Mouse (Mus musculus): Measurements from ENCODE around the gene Sept8. TPM values are rescaled to one million over a fixed set of nuclear protein-coding genes. Genes with fewer than 3 reads are reported as not detected.

The Sept8 gene
- 92.4 TPM for polyA plus RNA-seq (2012; fragmentation: generic; extraction: Trizol)

DNA sequence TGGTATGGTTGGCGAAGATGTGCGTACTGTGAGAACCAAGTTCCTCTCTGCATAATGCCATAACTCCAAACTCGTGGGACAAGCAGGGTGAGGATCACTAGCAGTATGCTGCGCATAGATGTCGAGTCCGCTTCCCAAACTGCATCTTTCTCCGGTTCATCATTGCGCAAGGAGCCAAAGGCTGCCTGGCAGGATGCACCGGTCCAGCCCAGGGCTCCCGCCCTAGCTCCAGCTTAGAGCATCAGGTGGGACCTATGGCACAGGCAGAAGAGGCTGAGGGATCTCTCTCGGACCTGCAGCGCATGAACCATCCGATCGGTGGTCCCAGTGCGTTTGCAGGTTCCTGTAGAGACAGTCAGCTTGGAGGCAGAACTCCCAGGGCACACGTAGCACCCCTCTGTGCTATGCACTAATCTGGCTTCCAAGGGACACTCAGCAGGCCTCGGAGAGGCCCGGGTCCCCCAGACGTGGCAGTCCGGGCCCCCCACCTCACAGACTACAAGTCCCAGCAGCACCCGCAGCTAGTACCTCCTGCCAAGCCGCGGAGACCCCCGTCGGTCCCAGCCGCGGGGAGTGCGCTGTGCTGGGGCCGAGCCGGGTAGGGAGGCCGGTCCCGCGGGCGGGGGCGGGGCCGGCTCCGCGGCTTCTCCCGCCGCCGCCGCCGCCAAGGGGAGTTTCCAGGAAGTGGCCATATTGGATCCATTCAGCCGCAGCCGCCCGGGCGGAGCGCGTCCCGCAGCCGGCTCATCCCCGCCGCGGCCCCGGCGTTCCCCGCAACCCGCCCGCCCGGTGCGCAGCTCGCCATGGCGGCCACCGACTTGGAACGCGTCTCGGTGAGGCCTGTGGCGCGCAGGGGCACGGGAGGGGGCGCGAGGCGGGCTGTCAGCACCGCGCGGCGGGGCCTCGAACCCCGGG is at the start of gene Sept8:
Gene Sept8, plus strand, starts transcription at position 51 of the 915 bp plus-strand sequence.
- Histone ChIP-seq H3ac (ENCODE audit: control insufficient read depth, insufficient read length) (peak within 1 kb of the TSS; percentile 73), H3K27me3 (ENCODE audit: control insufficient read depth, insufficient read depth, insufficient read length) (no peaks in the 10 kb centered on the region), H3K36me3 (ENCODE audit: control insufficient read depth, insufficient read depth) (no peaks in the 10 kb centered on the region), H3K79me2 (ENCODE audit: control insufficient read depth, insufficient read depth) (peaks cover 45% of the 10 kb centered on the region), H3K4me2 (ENCODE audit: low read depth) (peak within 1 kb of the TSS; percentile 88), H3K4me3 (peak within 1 kb of the TSS; percentile 88)
- TF ChIP-seq CEBPB (IDR thresholded peaks at IDR 0.05; ENCODE audit: insufficient read depth, poor library complexity, severe bottlenecking) (peak; percentile 63; the same call in 1 of the 2 replicates), POLR2AphosphoS2 (IDR thresholded peaks at IDR 0.05; ENCODE audit: insufficient read length, low read depth) (peak; percentile 35), POLR2A (IDR thresholded peaks at IDR 0.05; ENCODE audit: insufficient read length, low read depth) (peak; percentile 69), MYOG (IDR thresholded peaks at IDR 0.05; ENCODE audit: control insufficient read depth in 1 of 3, insufficient read depth in 1 of 3, insufficient read length in 2 of 3, low read depth in 2 of 3) (no peak)

DNA sequence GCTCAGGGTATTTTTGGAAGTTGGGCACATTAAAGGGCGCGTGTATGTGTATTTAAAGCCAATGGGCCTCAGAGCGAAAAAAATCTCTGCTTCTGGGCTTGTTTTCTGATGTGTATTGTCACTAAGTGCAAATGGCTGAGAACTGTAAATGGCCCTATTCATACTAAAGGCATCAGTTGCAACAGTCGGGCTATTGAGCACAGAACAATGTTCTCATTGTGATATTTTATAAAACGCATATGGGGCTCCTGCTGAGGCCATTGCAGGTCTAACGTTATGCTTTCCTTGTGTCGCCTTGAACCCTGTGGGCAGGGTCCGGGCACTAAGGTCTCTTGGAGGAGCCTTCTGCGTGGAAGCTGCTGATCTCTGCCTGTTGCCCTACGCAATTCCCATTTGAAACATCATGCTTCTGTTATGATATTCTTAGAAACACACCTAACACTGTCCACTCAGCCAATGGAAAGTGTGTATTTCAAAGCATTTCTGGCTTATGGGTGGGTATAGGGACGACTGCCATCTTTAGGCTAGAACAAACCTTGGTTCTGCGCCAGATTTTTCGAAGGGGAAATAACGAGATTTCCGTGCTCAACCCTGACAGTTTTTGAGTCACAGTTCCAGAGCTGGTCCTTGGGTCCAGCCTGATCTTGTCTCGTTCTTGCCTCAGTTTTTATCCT is 49.6 kb upstream of the Sept8 start:
- Histone ChIP-seq H3ac (ENCODE audit: control insufficient read depth, insufficient read length) (no peak overlapping the region), H3K4me2 (ENCODE audit: low read depth) (peak overlapping the region; percentile 66), H3K36me3 (ENCODE audit: control insufficient read depth, insufficient read depth) (no peaks in the 10 kb centered on the region), H3K4me3 (no peak overlapping the region), H3K79me2 (ENCODE audit: control insufficient read depth, insufficient read depth) (no peaks in the 10 kb centered on the region), H3K27me3 (ENCODE audit: control insufficient read depth, insufficient read depth, insufficient read length) (peaks cover 7% of the 10 kb centered on the region)
- TF ChIP-seq POLR2AphosphoS2 (IDR thresholded peaks at IDR 0.05; ENCODE audit: insufficient read length, low read depth) (no peak), MYOD1 (IDR thresholded peaks at IDR 0.05; ENCODE audit: control insufficient read depth in 1 of 3, insufficient read length in 2 of 3, low read depth in 2 of 3) (no peak), MYOG (IDR thresholded peaks at IDR 0.05; ENCODE audit: control insufficient read depth in 1 of 3, insufficient read depth in 1 of 3, insufficient read length in 2 of 3, low read depth in 2 of 3) (no peak), REST (IDR thresholded peaks at IDR 0.05; ENCODE audit: insufficient read depth, insufficient read length) (no peak), TCF3 (IDR thresholded peaks at IDR 0.05; ENCODE audit: insufficient read length, low read depth) (no peak), MAX (IDR thresholded peaks at IDR 0.05; ENCODE audit: low read depth) (no peak), TCF12 (IDR thresholded peaks at IDR 0.05; ENCODE audit: insufficient read depth, poor library complexity, severe bottlenecking) (no peak), SRF (IDR thresholded peaks at IDR 0.05; ENCODE audit: control insufficient read depth, insufficient read length, low read depth) (no peak), CEBPB (IDR thresholded peaks at IDR 0.05; ENCODE audit: insufficient read depth, poor library complexity, severe bottlenecking) (no peak), USF1 (IDR thresholded peaks at IDR 0.05; ENCODE audit: low read depth) (no peak), E2F4 (IDR thresholded peaks at IDR 0.05; ENCODE audit: insufficient read depth) (no peak)

DNA sequence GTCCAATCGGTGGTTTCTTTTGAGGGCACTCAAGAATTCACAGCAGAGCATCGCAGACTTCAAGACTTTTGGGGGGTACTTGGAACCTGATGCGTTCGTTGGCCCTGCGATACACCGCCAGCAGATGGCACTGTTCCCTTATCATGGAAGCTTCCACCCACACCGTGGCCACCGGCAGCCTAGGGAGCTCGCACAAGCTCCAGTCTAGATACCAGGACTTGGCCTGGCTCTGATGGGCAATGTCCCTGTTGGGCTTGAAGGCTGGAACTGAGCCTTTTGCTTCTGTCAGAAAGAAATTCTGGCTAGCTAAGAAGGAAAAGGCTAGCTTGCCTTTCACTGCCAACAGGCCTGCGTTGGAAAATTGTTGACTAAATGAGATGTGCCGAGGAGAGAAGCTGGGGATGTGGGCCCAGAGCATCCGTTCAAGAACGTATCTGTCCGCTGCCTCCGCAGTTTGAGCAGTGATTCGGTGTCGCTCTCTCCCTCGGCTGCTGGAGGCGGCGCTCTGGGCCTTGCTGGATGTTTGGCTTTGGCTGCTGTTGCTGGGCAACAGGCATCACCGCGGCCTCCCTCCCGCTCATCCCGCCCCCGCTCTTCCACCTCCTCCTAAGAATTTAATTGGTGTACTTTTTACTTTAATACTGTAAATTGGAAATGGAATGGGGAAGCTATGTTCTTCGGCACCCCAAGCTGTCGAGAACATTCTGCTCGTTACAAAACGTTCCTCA is 48.9 kb upstream of the Sept8 start, which contains the start of gene Gm9837:
Gene Gm9837, minus strand, starts transcription at position 512 of the 728 bp plus-strand sequence.
- TF ChIP-seq USF1 (IDR thresholded peaks at IDR 0.05; ENCODE audit: low read depth) = no peak
- no peak for TF ChIP-seq TCF3 (IDR thresholded peaks at IDR 0.05; ENCODE audit: insufficient read length, low read depth)
- TF ChIP-seq MYOD1 (IDR thresholded peaks at IDR 0.05; ENCODE audit: control insufficient read depth in 1 of 3, insufficient read length in 2 of 3, low read depth in 2 of 3) = no peak
- no peak for TF ChIP-seq MYOG (IDR thresholded peaks at IDR 0.05; ENCODE audit: control insufficient read depth in 1 of 3, insufficient read depth in 1 of 3, insufficient read length in 2 of 3, low read depth in 2 of 3)
- TF ChIP-seq REST (IDR thresholded peaks at IDR 0.05; ENCODE audit: insufficient read depth, insufficient read length) = no peak
- TF ChIP-seq E2F4 (IDR thresholded peaks at IDR 0.05; ENCODE audit: insufficient read depth) = no peak
- no peak for TF ChIP-seq MAX (IDR thresholded peaks at IDR 0.05; ENCODE audit: low read depth)
- no peak for TF ChIP-seq SRF (IDR thresholded peaks at IDR 0.05; ENCODE audit: control insufficient read depth, insufficient read length, low read depth)
- no peak for TF ChIP-seq POLR2A (IDR thresholded peaks at IDR 0.05; ENCODE audit: insufficient read length, low read depth)
- TF ChIP-seq TCF12 (IDR thresholded peaks at IDR 0.05; ENCODE audit: insufficient read depth, poor library complexity, severe bottlenecking) = no peak
- TF ChIP-seq POLR2AphosphoS2 (IDR thresholded peaks at IDR 0.05; ENCODE audit: insufficient read length, low read depth) = no peak
- no peak for TF ChIP-seq CEBPB (IDR thresholded peaks at IDR 0.05; ENCODE audit: insufficient read depth, poor library complexity, severe bottlenecking)
- Histone ChIP-seq H3K79me2 (ENCODE audit: control insufficient read depth, insufficient read depth) (no peaks in the 10 kb centered on the region), H3K4me2 (ENCODE audit: low read depth) (peak within 1 kb of the TSS; percentile 66), H3ac (ENCODE audit: control insufficient read depth, insufficient read length) (no peak within 1 kb of the TSS), H3K27me3 (ENCODE audit: control insufficient read depth, insufficient read depth, insufficient read length) (peaks cover 12% of the 10 kb centered on the region), H3K4me3 (no peak within 1 kb of the TSS), H3K36me3 (ENCODE audit: control insufficient read depth, insufficient read depth) (no peaks in the 10 kb centered on the region)

DNA sequence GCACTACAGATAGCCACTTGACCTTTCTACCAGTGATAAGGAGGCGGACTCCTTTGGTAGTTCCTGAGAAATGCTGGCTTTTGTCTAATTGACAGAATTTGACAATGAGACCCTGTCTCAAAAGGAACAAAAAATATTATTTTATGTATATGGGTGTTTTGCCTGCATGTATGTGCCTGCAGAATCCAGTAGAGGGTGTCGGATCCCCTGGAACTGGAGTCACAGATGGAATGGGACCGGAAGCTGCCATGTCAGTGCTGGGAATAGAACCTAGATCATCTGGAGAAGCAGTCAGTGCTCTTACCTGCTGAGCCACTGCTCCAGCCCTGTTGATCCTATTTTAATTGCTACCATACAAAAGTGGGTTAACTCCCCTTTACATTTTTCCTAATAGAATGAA is 46.3 kb upstream of the Sept8 start:
- no peak overlapping the region for H3K4me2 ChIP-seq (ENCODE audit: low read depth)
- H3K79me2 ChIP-seq (ENCODE audit: control insufficient read depth, insufficient read depth) = no peaks in the 10 kb centered on the region
- no peaks in the 10 kb centered on the region for H3K36me3 ChIP-seq (ENCODE audit: control insufficient read depth, insufficient read depth)
- TF ChIP-seq TCF12 (IDR thresholded peaks at IDR 0.05; ENCODE audit: insufficient read depth, poor library complexity, severe bottlenecking) (no peak), POLR2AphosphoS2 (IDR thresholded peaks at IDR 0.05; ENCODE audit: insufficient read length, low read depth) (no peak), SRF (IDR thresholded peaks at IDR 0.05; ENCODE audit: control insufficient read depth, insufficient read length, low read depth) (no peak), TCF3 (IDR thresholded peaks at IDR 0.05; ENCODE audit: insufficient read length, low read depth) (no peak), USF1 (IDR thresholded peaks at IDR 0.05; ENCODE audit: low read depth) (no peak), MYOD1 (IDR thresholded peaks at IDR 0.05; ENCODE audit: control insufficient read depth in 1 of 3, insufficient read length in 2 of 3, low read depth in 2 of 3) (no peak), REST (IDR thresholded peaks at IDR 0.05; ENCODE audit: insufficient read depth, insufficient read length) (no peak), CEBPB (IDR thresholded peaks at IDR 0.05; ENCODE audit: insufficient read depth, poor library complexity, severe bottlenecking) (no peak)
- H3ac ChIP-seq (ENCODE audit: control insufficient read depth, insufficient read length) = no peak overlapping the region
- H3K27me3 ChIP-seq (ENCODE audit: control insufficient read depth, insufficient read depth, insufficient read length) = peaks cover 12% of the 10 kb centered on the region
- no peak overlapping the region for H3K4me3 ChIP-seq

Measured in myocyte (in vitro differentiated cells).